Mouse (Mus musculus) lung, adult 2 months (tissue): ENCODE data around the gene Ddr1. TPM values are rescaled to one million over a fixed set of nuclear protein-coding genes. Genes with fewer than 3 reads are reported as not detected.

Source experiments
- DNase-seq: peaks from one replicate; pipeline ENCODE4 v3.0.0; 2022
- H3K4me1 ChIP-seq: fragments of 200-500 bp; 2 replicates; pipeline ENCODE4 v1.6.1; 2011; ENCODE audit warnings: low read length; ENCODE audit not compliant: control insufficient read depth, insufficient read depth
- H3K4me3 ChIP-seq: fragments of 200-500 bp; replicated peaks from 2 replicates; pipeline ENCODE3; 2011; ENCODE audit warnings: low read depth, mild to moderate bottlenecking, control low read depth, low read length; ENCODE audit errors: extremely low read depth
- CTCF ChIP-seq: fragments of 200-500 bp; IDR thresholded peaks from 2 replicates; pipeline ENCODE4 v1.5.1; 2011; ENCODE audit warnings: mild to moderate bottlenecking, low read length, control low read depth; ENCODE audit not compliant: insufficient read depth
- POLR2A ChIP-seq: fragments of 200-500 bp; IDR thresholded peaks from 2 replicates; pipeline ENCODE4 v1.6.1; 2011; ENCODE audit warnings: low read depth, mild to moderate bottlenecking, control low read depth, low read length, borderline replicate concordance; ENCODE audit errors: extremely low read depth
- WGBS: fragments of 180-500 bp; shearing (Covaris S2); methylation state at CpG from one replicate; pipeline ENCODE4 v1.1.7; 2018; 5-methylcytosine and 5-hydroxymethylcytosine counted together
- polyA plus RNA-seq: library from polyadenylated mRNA; depleted of rRNA; stranded (reverse); fragments of >200 nt; gene quantifications from 2 replicates; pipeline ENCODE4 v1.2.3, GENCODE M21; 2012

Ddr1 gene
- polyA plus RNA-seq, 1 experiment = 63.9 TPM

- 37% methylated on average over 2 of the region's 2 CpGs for WGBS
- Histone ChIP-seq H3K4me3 (no peak overlapping the region), H3K4me1 (no peaks in the 10 kb centered on the region)
- TF ChIP-seq CTCF = no peak
- no peak for TF ChIP-seq POLR2A
- no peak for DNase-seq
These were observed 1.4 kb downstream of the Ddr1 start for GRCm38 (mm10) chr17:35703065-35703464.

- WGBS = 46% methylated on average over 4 of the region's 4 CpGs
- Histone ChIP-seq H3K4me3 (no peak overlapping the region), H3K4me1 (no peaks in the 10 kb centered on the region; the same call in 1 of the 2 replicates)
- no peak for DNase-seq
- no peak for TF ChIP-seq CTCF
- no peak for TF ChIP-seq POLR2A
These were observed 1.8 kb downstream of the Ddr1 start for GRCm38 (mm10) chr17:35702605-35703004.

GRCm38 (mm10) chr17:35701978-35702461 is 2.4 kb downstream of the Ddr1 start:
- WGBS = 15% methylated on average over 16 of the region's 16 CpGs
- H3K4me1 ChIP-seq = peaks cover 2% of the 10 kb centered on the region
- DNase-seq = peak; percentile 62
- TF ChIP-seq POLR2A (no peak), CTCF (no peak)
- H3K4me3 ChIP-seq = peak overlapping the region; percentile 43

- H3K4me1 ChIP-seq = peaks cover 2% of the 10 kb centered on the region
These were observed 3.0 kb downstream of the Ddr1 start for GRCm38 (mm10) chr17:35701203-35701977.

GRCm38 (mm10) chr17:35700371-35700961 is 4.0 kb downstream of the Ddr1 start:
- DNase-seq = peak; percentile 81
- Histone ChIP-seq H3K4me1 (peaks cover 2% of the 10 kb centered on the region), H3K4me3 (peak overlapping the region; percentile 65)
- 1% methylated on average over 63 of the region's 66 CpGs for WGBS
- TF ChIP-seq POLR2A (peak; percentile 57; the same call in 1 of the 2 replicates), CTCF (no peak)

More at GRCm38 (mm10) chr17:35701203-35701977, 3.0 kb downstream of the Ddr1 start:
- peak overlapping the region; percentile 51 for H3K4me3 ChIP-seq
- DNase-seq = peak; percentile 31
- TF ChIP-seq POLR2A = peak; percentile 30; the same call in 1 of the 2 replicates
- TF ChIP-seq CTCF = no peak
- 5% methylated on average over 16 of the region's 16 CpGs for WGBS

- peak; percentile 75 for DNase-seq
- TF ChIP-seq POLR2A (peak; percentile 67; the same call in 1 of the 2 replicates), CTCF (no peak)
- peaks cover 2% of the 10 kb centered on the region for H3K4me1 ChIP-seq
- peak overlapping the region; percentile 65 for H3K4me3 ChIP-seq
- WGBS = 5% methylated on average over 19 of the region's 19 CpGs
These were observed 4.5 kb downstream of the Ddr1 start for GRCm38 (mm10) chr17:35699919-35700318.

GRCm38 (mm10) chr17:35698501-35698883 is 5.9 kb downstream of the Ddr1 start:
- no peak for TF ChIP-seq POLR2A
- no peak for TF ChIP-seq CTCF
- 39% methylated on average over 5 of the region's 5 CpGs for WGBS
- no peak overlapping the region for H3K4me3 ChIP-seq
- DNase-seq = no peak
- H3K4me1 ChIP-seq = peaks cover 2% of the 10 kb centered on the region

- no peak for DNase-seq
- 18% methylated on average over 16 of the region's 16 CpGs for WGBS
- TF ChIP-seq POLR2A (no peak), CTCF (no peak)
- H3K4me1 ChIP-seq = peaks cover 2% of the 10 kb centered on the region
- no peak overlapping the region for H3K4me3 ChIP-seq
These were observed 6.5 kb downstream of the Ddr1 start for GRCm38 (mm10) chr17:35697759-35698500.

- no peak for DNase-seq
- Histone ChIP-seq H3K4me3 (no peak overlapping the region), H3K4me1 (peaks cover 2% of the 10 kb centered on the region)
- 18% methylated on average over 1 of the region's 1 CpGs for WGBS
- TF ChIP-seq POLR2A (no peak), CTCF (no peak)
These were observed 7.0 kb downstream of the Ddr1 start for GRCm38 (mm10) chr17:35697429-35697758.
